Mouse (Mus musculus) layer of hippocampus, adult 18-20 months (tissue): ENCODE data around the gene Gm44596. TPM values are rescaled to one million over a fixed set of nuclear protein-coding genes. Genes with fewer than 3 reads are reported as not detected.
"Not testable (repeated sequence)": the region's sequence is repeated elsewhere in the genome, so short reads cannot be mapped to it uniquely, and the experiment has no call there.

Experiments used
- DNase-seq, 2 experiments: peaks; one replicate each; pipeline ENCODE4 v3.0.0; 2022; ENCODE audit warnings: low spot score in 2 of 2
- total RNA-seq, 2 experiments: library from RNA; stranded (reverse); gene quantifications; 2 replicates each; pipeline ENCODE4 v1.2.3; 2021

Gm44596 gene
- total RNA-seq, 2 experiments from 2014 or later = not detected

DNA sequence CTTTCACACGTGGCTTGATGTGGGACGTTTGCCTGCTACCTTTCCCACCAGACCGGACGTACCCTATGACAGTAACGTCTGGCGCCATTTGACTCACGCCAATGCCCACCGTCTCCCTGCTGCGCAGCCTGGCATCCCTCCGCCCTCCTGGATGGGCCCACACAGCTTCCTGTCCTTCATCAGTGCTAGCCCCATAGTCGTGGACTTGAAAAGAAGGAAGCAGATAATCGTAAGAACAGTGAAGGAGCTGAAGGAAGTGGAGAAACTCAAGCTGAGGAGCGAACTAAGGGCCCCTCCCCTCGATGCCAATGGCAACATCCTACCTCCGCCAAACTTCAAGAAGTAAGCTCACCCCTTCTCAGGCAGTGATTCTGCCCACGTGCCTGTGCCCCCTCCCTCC lies 4.3 kb downstream of the Gm44596 start:
- DNase-seq = no peak

DNA sequence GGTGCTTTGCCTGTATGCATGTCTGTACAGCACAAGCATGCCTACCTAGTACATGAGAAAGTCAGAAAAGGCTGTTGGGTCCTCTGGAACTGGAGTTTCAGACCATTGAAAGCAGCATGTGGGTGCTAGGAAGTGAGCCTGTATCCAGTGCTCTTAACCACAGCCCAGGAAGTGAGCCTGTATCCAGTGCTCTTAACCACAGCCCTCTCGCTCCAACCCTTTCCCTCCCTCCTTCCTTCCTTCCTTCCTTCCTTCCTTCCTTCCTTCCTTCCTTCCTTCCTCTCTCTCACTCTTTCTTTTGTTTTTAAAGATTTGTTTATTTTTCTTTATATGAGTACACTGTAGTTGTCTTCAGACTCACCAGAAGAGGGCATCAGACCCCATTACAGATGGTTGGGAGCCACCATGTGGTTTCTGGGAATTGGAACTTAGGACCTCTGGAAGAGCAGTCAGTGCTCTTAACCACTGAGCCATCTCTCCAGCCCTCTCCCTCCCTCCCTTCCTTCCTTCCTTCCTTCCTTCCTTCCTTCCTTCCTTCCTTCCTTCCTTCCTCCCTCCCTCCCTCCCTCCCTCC lies 5.4 kb downstream of the Gm44596 start:
- DNase-seq = not testable (repeated sequence)

DNA sequence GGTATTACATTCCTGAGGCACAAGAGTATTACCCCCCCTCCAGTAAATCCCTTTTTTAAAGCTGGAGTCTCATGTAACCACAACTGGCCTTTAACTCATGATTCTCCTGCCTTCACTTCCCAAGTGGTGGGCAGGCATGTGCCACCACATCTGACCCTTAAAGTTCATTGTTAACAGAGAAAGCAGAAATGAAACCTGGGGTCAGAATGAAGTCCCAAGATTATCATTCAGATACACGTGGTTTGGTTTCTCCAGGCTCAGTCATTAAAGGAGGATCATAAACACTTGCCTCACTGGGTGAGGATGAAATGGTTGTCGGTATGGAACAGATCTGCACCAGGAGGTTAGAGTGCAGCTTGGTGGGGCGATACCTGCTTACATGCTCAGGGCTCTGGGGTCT lies 6.0 kb downstream of the Gm44596 start:
- no peak for DNase-seq

DNA sequence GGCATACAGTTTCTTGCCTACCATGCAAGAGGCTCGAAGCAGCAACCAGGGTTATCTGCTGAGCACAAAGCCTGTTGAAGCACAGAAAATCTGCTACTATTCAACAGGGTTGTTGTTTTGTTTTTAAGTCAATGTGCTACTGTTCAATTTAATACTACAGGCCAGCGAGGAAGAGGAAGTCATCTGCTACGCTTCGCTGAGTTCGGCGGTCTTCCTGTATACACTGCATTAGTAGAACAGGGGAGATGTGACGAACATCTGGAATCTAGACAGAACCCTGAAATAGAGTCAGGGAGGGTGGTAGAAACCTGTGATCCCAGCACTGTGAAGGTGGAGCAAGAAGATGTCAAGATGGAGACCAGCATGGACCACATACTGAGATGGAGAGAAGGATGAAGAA lies 8.4 kb downstream of the Gm44596 start:
- DNase-seq = no peak

DNA sequence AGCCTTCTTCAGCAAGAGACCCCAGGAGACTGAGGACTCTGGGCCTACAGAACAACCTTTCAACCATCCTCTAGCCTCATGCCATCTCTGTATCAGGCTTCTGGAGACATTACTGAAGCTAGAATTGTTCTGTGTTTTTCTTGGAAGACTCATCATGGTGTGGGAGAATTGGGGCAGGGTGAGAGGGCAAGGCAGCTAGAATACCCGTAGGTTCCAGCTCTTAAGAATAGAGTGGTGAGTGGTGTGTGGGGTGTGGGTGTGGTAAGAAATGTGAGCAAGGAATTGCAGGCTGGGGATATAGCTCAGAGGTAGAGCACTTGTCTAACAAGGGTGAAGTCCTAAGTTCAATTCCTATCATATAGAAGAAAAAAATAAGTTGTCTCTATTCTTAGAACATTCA lies 9.7 kb downstream of the Gm44596 start:
- no peak for DNase-seq

DNA sequence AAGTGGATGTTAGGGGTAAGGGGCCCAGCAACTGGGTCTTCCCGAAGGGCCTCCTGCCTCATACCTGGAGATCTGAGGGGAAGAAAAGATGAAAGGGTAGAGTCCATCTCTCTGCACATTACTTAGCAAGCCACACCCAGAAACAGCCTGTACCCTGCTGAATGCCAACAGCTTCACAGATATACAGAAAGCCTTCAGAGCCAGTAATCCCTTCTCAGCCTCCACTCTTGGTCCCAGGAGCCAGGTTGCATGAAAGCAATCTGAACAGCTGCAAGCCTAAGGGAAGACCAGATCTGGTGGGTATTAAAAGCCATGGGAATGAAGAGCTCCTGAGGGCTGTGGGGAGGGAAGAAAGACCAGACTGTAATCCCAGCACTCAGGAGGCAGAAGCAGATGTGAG lies 13.9 kb downstream of the Gm44596 start:
- no peak for DNase-seq

DNA sequence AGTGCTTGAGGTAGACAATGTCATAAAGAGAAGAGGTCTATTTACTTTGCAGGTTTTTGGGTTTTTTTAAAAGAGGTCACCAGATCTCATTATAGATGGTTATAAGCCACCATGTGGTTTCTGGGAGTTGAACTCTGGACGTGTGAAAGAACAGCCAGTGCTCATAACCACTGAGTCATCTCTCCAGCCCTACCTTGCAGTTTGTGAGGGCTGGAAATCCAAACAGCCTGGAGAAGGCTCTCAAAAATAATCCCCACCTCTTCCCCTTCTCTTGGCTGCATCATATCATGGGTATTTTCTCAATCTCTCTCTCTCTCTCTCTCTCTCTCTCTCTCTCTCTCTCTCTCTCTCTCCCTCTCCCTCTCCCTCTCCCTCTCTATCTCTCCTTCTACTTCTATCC lies 15.4 kb downstream of the Gm44596 start:
- no peak for DNase-seq

DNA sequence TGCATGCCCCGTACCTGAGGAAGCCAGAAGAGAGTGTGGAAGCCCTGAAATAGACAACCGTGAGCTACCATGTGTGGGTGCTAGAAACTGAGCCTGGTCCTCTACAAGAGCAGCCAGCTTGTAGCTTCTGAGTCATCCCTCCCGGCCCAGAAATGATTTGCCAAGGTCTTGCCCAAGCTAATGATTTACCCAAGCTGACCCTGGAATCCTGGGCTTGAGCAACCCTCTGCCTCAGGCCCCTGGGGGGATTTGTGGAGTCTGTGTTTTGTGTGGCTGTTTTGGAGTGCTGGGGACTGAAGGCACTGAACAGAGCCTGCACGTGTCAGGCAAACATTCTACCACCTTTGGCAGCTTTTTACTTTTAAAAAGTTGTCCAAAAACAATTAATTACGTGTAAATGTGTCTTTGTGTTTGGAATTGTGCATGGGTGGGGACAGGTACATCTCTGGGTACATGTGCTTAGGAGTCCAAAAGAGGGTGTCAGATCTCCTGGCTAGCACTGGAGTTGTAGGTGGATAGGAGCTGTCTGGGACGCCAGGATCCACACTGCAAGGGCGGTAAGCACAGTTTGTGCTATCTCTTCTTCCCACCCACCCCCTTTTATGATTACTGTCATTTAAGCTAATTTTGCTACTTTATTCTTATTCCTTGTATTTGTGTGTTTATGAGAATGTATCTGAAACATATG lies 22.4 kb downstream of the Gm44596 start:
- DNase-seq = peak in 1 of 2 experiments; percentile 57

DNA sequence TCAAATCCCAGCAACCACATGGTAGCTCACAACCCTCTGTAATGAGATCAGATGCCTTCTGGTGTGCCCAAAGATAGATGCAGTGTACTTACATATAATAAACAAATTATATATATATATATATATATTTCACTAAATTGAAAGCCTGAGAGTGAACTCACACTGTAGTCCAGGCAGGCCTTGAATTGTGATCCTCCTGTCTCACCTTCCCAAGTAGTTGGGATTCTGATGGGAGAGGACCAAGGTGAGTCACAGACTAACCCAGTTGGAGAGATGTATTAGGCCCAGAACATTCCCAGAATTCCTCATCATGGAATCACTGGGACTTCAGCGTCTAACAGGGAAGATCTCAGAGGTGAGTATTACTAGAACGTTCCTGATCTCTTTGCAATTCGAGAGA lies 23.7 kb downstream of the Gm44596 start, which contains the start of gene Nrip2:
Nrip2 (plus strand) TSS at position 301 of the 400 bp plus-strand sequence.
- DNase-seq = no peak

DNA sequence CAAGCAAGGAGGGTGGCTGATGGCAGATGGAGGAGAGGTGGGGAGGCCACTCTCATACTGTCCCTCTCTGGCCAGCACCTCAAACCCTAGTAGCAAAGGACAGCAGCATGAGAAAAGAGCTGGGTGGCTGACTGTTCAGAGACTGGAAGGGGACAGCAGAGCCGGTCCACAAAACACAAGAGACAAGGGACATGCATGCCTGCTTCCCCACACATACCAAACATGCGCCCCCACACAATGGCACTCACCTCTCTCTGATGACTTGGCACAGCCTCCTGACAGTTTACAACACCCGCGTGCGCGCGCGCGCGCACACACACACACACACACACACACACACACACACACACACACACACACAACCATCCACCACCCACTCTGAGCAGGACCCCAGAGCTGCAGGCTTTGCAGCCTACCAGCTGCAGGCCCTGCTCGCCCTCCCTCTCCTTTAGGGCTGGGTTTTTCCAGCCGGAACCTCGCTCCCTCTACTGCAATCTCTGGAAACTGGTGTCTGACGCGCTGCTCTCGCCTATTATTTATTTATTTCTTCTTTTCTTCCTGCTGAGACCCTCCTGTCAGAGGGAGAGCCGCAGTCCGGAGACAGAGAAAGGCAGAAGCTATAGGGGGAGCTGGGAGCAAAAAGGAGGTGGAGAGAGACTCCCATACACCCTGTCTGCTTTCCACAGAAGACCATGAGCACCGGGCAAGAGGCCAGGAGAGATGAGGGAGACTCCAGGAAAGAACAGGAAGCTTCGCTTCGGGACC lies 24.3 kb downstream of the Gm44596 start:
- DNase-seq = peak in 1 of 2 experiments; percentile 62

DNA sequence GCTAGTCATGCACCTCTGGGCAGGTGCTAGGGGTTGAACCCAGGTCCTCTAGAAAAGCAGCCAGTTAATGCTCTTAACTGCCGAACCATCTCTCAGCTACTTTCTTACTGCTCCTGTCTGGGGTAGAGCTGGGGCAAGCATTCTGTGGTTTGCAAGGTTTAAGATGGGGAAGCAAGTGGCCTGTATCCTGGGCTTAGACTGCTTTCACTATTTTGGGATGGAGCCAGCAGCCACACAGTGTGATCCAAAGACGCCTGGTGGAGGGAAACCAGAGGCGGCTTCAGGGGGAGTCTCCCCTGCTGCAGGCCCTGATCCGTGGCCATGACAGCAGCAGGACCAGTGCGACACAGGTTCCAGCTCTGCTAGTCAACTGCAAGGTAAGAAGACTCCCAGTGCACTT lies 29.4 kb downstream of the Gm44596 start:
- DNase-seq = no peak

DNA sequence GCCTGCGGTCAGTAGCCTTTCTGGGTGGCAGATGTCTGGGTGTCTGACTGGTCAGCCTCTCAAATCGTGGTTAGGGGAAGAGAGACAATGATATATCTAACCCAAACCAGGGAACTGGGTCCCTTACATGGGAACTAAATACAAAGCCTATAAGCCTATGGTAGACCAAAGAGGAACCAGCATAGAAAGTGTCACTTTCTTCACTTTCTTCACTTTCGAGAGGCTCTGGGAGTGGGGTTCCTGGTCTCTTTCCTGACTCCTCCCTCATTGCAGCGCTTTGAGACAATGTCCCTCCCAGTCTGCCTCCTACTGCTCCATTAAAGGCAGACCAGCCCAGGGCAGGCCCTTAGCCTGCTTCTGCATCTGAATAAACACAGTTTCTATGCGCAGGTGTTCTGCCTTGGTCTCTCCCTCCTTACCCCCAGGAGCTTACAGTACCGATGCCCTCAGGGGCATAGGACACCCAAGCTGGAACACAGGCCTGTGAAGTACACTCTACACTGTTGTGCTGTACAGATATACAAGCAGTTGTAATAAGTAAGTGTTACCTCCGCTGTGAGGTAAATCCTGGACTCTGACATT lies 33.3 kb downstream of the Gm44596 start:
- no peak for DNase-seq

DNA sequence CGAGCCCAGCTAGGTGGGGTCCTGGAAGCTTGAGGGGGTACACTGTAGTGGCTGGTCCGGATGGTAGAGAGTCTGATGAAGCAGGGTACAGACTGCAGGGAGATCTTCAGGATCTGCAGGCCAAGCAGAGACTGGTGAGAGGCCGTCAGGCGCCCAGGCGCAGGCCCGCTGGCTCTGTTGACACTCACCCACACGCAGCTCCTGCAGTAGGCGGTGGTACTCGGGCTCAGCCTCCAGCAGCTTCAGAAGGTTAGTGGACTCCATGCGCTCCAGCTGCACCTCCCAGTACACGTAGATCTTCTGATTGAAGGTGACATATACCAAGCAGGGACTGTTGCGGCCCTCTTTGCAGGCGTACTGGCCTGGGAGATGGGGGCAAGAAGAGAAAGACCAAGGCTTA lies 35.0 kb downstream of the Gm44596 start:
- no peak for DNase-seq

DNA sequence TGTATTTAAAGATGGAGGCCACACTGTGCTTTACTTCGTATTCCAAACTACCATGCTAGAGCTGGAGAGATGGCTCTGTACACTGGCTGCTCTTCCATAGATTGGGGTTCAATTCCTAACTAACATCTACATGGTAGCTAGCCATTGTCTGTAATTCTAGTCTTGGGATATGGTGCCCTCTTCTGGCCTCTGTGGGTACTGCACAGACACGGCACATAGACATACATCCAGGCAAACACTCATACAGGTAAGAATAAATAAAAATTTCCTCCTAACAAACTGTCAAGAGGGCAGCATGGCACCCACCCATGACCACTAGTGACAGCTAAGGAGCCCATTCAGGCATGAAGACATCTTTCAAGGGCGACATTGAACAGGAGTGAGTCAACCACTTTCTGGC lies 35.8 kb downstream of the Gm44596 start:
- DNase-seq = peak; percentile 67 to 95

DNA sequence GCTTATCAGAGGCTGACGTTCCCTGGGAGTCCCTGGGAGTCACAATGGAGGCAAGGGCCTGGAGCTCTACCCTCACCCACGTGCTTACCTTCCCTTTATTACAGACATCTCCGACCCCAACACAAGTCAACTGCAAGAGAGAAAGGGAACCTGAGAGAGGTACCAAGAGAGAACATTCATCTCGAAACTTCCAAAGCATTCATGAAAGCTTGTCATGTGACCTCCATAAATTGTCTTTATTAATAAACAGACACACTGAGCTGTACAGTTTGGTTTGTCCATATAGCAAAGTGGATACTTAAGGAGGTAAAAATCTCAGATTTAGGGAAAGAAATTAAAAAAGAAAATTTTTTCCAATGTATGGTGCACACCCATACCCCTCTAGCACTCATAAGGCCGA lies 40.9 kb downstream of the Gm44596 start:
- DNase-seq = no peak

DNA sequence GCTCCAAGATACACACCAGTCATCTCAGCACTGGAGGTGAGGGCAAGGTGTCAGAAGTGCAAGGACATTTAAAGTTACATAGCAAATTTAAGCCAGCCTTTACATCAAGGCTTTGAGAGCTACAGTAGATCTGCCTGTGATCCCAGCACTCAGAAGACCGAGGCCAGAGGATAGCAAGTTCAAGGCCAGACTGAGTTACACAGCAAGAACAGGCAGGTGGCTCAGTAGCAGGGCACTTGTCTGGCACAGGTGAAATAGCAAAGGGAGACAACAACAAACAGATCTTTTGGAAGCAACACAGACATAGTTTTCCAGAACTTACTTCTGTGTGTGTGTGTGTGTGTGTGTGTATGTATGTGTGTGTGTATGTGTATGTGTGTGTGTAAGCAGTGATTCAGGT lies 42.8 kb downstream of the Gm44596 start:
- DNase-seq = no peak

DNA sequence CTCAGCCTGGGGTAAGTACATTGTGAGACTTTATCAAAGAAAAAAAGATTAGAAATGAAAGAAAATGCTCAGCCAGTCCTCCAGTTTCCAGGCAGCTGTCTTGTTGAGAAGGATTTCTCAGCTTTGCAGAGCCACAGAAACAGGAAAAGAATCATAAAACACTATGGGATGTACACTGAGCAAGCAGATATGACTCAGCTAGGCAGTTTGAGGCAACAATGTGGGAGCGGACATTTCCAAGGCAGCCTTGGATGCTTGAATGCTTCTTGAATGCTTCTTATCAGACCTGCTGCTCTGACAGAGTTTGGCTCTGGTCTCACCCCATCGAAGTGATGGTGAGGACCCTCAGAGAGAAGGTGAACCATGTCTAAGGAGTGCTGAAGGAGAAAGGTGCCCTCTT lies 45.7 kb downstream of the Gm44596 start:
- peak in 1 of 2 experiments; percentile 44 for DNase-seq

DNA sequence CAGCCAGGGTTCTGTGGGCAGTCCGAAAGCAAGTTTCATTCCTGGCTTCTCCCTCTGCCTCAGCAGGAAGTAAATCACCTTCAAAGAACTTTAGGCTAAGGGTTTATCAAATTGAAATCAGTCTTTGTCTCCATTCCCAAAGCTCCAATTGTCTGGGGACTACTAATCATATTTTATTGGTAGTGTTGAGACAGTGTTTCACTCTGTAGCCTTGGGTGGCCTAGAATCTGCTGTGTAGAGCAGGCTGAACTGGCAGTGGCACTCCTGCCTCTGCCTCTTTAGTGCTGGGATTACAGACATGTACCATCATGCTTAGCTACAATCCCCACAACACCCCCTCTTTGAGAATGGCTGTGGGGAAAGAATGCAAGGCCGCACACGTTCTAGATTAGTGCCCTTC lies 46.2 kb downstream of the Gm44596 start:
- no peak for DNase-seq

DNA sequence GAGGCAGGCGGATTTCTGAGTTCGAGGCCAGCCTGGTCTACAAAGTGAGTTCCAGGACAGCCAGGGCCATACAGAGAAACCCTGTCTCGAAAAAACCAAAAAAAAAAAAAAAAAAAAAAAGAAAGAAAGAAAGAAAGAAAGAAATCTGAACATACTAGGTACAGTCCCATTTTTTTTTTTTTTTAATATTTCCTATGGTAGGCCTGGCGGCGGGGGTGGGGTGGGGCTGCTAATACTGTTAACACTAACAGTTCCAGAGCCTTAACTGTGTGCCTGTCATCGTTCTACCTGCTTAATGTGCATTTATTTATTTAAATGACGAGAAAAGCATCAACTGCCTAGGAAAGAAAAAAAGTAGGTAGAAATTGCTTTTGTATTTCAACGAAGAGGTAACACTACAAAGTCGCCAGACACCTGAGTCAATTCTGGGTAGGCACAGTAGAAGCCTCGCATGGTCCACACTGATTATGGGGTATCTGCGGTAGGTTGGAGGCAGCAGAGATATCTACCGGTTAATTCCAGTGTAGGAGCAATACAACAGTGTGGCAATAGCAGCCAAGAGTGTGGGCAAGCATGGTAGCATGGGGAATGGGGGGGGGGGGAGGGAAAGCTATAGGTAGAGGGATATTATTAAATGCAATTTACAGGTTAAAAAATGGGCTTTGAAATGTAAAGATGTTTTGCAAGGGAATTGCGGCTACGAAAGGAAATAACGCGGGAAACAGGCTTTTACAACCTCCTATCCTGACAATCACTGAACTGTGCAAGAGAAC lies 48.4 kb downstream of the Gm44596 start:
- DNase-seq = no peak

DNA sequence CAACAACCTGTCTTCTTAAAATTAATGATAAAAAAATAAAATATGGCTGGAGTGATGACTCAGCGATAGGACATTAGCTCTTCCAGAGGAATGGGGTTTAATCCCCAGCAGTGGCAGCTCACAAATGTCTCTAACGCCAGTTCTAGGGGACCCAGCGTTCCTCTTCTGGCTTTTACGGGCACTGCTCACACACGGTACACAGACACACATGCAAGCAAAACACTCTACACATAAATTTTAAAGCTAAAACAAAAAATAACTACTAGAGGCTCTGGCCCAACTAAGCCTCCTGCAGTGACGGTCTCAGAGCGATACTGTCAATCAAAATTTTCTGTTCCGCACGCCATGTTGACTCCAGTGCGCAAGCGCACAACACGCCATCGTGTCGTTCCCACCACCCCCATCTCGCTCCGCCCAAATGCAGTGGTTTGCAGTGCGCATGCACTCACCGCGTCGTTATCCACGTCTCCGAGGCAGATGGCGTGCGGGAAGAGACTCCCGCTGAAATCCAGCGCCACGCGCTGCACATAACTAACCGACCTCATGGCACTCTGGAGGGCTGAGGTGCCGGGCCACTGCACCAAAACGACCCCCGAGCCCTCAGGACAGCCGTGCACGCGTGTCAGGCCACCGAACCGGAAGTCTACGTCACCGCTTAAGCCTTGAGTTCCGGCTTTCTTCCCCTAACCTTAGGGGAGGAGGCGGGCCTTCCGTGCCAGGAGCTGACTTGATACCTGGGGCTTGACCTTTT lies 49.1 kb downstream of the Gm44596 start, which contains the start of gene Itfg2:
Itfg2 (minus strand) TSS at position 663 of the 751 bp plus-strand sequence.
- DNase-seq = peak; percentile 95 to 98
